Mouse (Mus musculus) ovary, adult 10 weeks (tissue): Measurements from ENCODE around the gene Nrxn3. TPM values are rescaled to one million over a fixed set of nuclear protein-coding genes. Genes with fewer than 3 reads are reported as not detected.

Experiments used
- polyA plus RNA-seq: library from polyadenylated mRNA; stranded (reverse); fragments of 350-450 nt; fragmentation: Illumina TruSeq; extraction: RNeasy Lipid Tissue Mini Kit (QIAGEN cat#74804); gene quantifications from one replicate; pipeline ENCODE4 v1.2.3, GENCODE M21; 2014

Nrxn3 gene
- polyA plus RNA-seq = 0.14 TPM

DNA sequence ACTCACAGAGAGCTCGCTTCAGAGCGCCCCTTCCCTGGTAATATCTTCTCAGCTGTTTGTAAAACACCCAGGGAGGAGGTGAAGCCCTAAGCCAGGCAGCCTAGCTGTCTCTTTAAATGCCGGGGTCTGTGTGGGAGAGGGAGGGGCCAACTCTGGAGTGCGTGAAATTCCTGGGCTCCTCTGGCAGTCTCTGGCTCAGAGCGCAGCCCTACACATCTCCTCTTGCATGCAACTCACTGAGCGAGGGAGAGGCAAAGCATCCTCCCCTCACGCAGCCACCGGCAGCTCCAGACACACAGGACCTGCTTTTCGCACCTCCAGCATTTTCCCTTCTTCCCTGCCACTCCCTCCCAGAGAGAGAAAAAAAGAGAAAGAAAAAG lies at the start of gene Nrxn3:
Gene Nrxn3, plus strand, starts transcription at position 186 of the 380 bp plus-strand sequence.

